Mouse (Mus musculus): ENCODE results near the gene Cc2d1a.
A peak's percentile ranks its signal among the peaks of the same experiment; 100 is the strongest.

Gene Cc2d1a

GRCm38 (mm10) chr8:84176560-84176959, 28.8 kb upstream of the Cc2d1a start:
- no peak for DNase-seq

- peak; percentile 83 for DNase-seq
Observed at GRCm38 (mm10) chr8:84173861-84174260, 26.1 kb upstream of the Cc2d1a start.

GRCm38 (mm10) chr8:84170096-84170495, 22.4 kb upstream of the Cc2d1a start:
- DNase-seq, result no peak

- no peak for DNase-seq
Observed at GRCm38 (mm10) chr8:84167696-84168095, 20.0 kb upstream of the Cc2d1a start.

- no peak for DNase-seq
Observed at GRCm38 (mm10) chr8:84157620-84158019, 9.9 kb upstream of the Cc2d1a start.

- DNase-seq, result no peak
Observed at GRCm38 (mm10) chr8:84149181-84149580, 1.4 kb upstream of the Cc2d1a start.

GRCm38 (mm10) chr8:84148531-84148850, 755 bp upstream of the Cc2d1a start:
- DNase-seq, result peak; percentile 69

- DNase-seq, result no peak
Observed at GRCm38 (mm10) chr8:84147324-84147766, 391 bp downstream of the Cc2d1a start.

GRCm38 (mm10) chr8:84144636-84145245, 3.0 kb downstream of the Cc2d1a start:
- no peak for DNase-seq

GRCm38 (mm10) chr8:84140838-84141237, 6.9 kb downstream of the Cc2d1a start:
- no peak for DNase-seq

GRCm38 (mm10) chr8:84137848-84138247, 9.9 kb downstream of the Cc2d1a start:
- DNase-seq, result no peak

GRCm38 (mm10) chr8:84132225-84132624, 15.5 kb downstream of the Cc2d1a start:
- no peak for DNase-seq

- DNase-seq, result peak; percentile 82
Observed at GRCm38 (mm10) chr8:84130806-84131205, 16.9 kb downstream of the Cc2d1a start.

GRCm38 (mm10) chr8:84128277-84128676, 19.5 kb downstream of the Cc2d1a start:
- DNase-seq, result no peak

- DNase-seq, result peak; percentile 9
Observed at GRCm38 (mm10) chr8:84127202-84127901, 20.4 kb downstream of the Cc2d1a start.

- no peak for DNase-seq
Observed at GRCm38 (mm10) chr8:84126742-84127141, 21.0 kb downstream of the Cc2d1a start.

- DNase-seq, result no peak
Observed at GRCm38 (mm10) chr8:84125656-84126055, 22.1 kb downstream of the Cc2d1a start, which contains the start of gene Podnl1. TSS of gene Podnl1 (plus strand) at chr8:84125989.

GRCm38 (mm10) chr8:84122151-84122550, 25.6 kb downstream of the Cc2d1a start:
- DNase-seq, result no peak

- no peak for DNase-seq
Observed at GRCm38 (mm10) chr8:84115646-84116045, 32.1 kb downstream of the Cc2d1a start.

GRCm38 (mm10) chr8:84106216-84107040, 41.3 kb downstream of the Cc2d1a start:
- no peak for DNase-seq

GRCm38 (mm10) chr8:84105676-84106075, 42.1 kb downstream of the Cc2d1a start:
- DNase-seq, result no peak

- peak; percentile 100 for DNase-seq
Observed at GRCm38 (mm10) chr8:84104697-84105609, 42.8 kb downstream of the Cc2d1a start, which contains the start of gene Dcaf15. TSS of gene Dcaf15 (minus strand) at chr8:84104768.

- peak; percentile 66 for DNase-seq
Observed at GRCm38 (mm10) chr8:84104221-84104620, 43.5 kb downstream of the Cc2d1a start.

Measured in cerebellum, adult 9-10 months (tissue).